Comparison of ENCODE assay signal across 9 mouse cellular contexts in genomic region chr10:81382039-81382438, GRCm38 (mm10). TPM values are rescaled to one million over a fixed set of nuclear protein-coding genes. Genes with fewer than 3 reads are reported as not detected.
DNase-seq lines count a peak whose midpoint lies in the region; ATAC-seq and TF ChIP-seq lines count a peak whose summit lies in the region.
"Had no signal": no experiment of that assay in that cellular context is flagged by ENCODE, and none has a peak within 500 bp of the region (broad histone marks: within the 10 kb centered on the region; RNA-seq: fewer than 3 reads in every experiment).

No protein-coding gene starts in this region.

- no peak overlapping the region for H3K4me3 ChIP-seq in heart, embryonic 15.5 days
- no peak overlapping the region for H3K4me3 ChIP-seq in MEL (ENCODE audit: control insufficient read depth in 1 of 2, insufficient read depth in 1 of 2, low read depth in 2 of 2, low read length in 2 of 2)
- no peak overlapping the region for H3K4me3 ChIP-seq in embryonic facial prominence, embryonic 14.5 days (ENCODE audit: low read depth, low read length)
- no peak overlapping the region for H3K4me3 ChIP-seq in lung, postnatal 0 days (ENCODE audit: low read depth, low read length)
- H3K4me3 ChIP-seq: neural tube, embryonic 15.5 days had no signal

- no peaks in the 10 kb centered on the region for H3K9me3 ChIP-seq in heart, embryonic 15.5 days (replicated peaks)
- H3K9me3 ChIP-seq in MEL (replicated peaks; ENCODE audit: insufficient read depth, low read length): no peaks in the 10 kb centered on the region
- H3K9me3 ChIP-seq in embryonic facial prominence, embryonic 14.5 days (ENCODE audit: control insufficient read depth, low read length): no peaks in the 10 kb centered on the region
- H3K9me3 ChIP-seq in lung, postnatal 0 days (ENCODE audit: low read length): no peaks in the 10 kb centered on the region
- H3K9me3 ChIP-seq: neural tube, embryonic 15.5 days had no signal

- peak overlapping the region; percentile 11 for H3K27ac ChIP-seq in heart, embryonic 15.5 days
- H3K27ac ChIP-seq in MEL (ENCODE audit: control insufficient read depth, low read depth, low read length): peak overlapping the region; percentile 92
- H3K27ac ChIP-seq in embryonic facial prominence, embryonic 14.5 days (replicated peaks; ENCODE audit: low read depth, low read length): no peak overlapping the region
- 0 out of 2 replicates have a peak overlapping the region, but pooled peaks have one; percentile 14 for H3K27ac ChIP-seq in lung, postnatal 0 days (ENCODE audit: low read length)
- H3K27ac ChIP-seq: neural tube, embryonic 15.5 days had no signal

- peaks cover 28% of the 10 kb centered on the region for H3K79me2 ChIP-seq in MEL (ENCODE audit: control insufficient read depth, insufficient read depth, low read length, poor library complexity)

- no peak for TF ChIP-seq CTCF in MEL (IDR thresholded peaks at IDR 0.05 in 2 of 3, conservative IDR thresholded peaks at IDR 0.05 in 1 of 3; ENCODE audit: control insufficient read depth in 1 of 3, insufficient read depth in 1 of 3, low read depth in 2 of 3, low read length in 3 of 3, poor library complexity in 1 of 3, severe bottlenecking in 1 of 3)
- no peak for TF ChIP-seq CTCF in lung, postnatal 0 days (IDR thresholded peaks at IDR 0.05)

- 23% methylated on average over 5 of the region's 5 CpGs for WGBS in heart, embryonic 15.5 days
- WGBS in embryonic facial prominence, embryonic 14.5 days: 71% methylated on average over 5 of the region's 5 CpGs
- WGBS in lung, postnatal 0 days: 32% methylated on average over 5 of the region's 5 CpGs

- peaks cover 34% of the 10 kb centered on the region for H3K4me1 ChIP-seq in heart, embryonic 15.5 days (replicated peaks)
- H3K4me1 ChIP-seq in MEL (ENCODE audit: control insufficient read depth in 1 of 2, insufficient read depth in 2 of 2, low read length in 2 of 2): peaks cover 26 to 50% of the 10 kb centered on the region in 2 experiments
- peaks cover 15% of the 10 kb centered on the region for H3K4me1 ChIP-seq in embryonic facial prominence, embryonic 14.5 days (ENCODE audit: control insufficient read depth, insufficient read depth, low read length)
- peaks cover 15% of the 10 kb centered on the region; the same call in 1 of the 2 replicates for H3K4me1 ChIP-seq in lung, postnatal 0 days (ENCODE audit: insufficient read depth, low read depth, low read length)

- no peak for ATAC-seq in heart, embryonic 15.5 days (replicated peaks; ENCODE audit: insufficient number of reproducible peaks, insufficient read depth, low FRiP score, low read depth)
- ATAC-seq in embryonic facial prominence, embryonic 14.5 days (ENCODE audit: low read depth): no peak
- ATAC-seq in lung, postnatal 0 days: peak; percentile 2

- TF ChIP-seq RAD21 in MEL (IDR thresholded peaks at IDR 0.05; ENCODE audit: low read depth, low read length): no peak

- no peak for DNase-seq in heart, adult 8-10 months (ENCODE audit: low spot score)
- peak; percentile 98 for DNase-seq in MEL (ENCODE audit: low read depth, low spot score)
- DNase-seq in embryonic facial prominence, embryonic 14.5 days (ENCODE audit: low spot score): no peak
- peak; percentile 63 for DNase-seq in lung, postnatal 0 days (ENCODE audit: low spot score)
- no peak for DNase-seq in thymus, postnatal 10 days (ENCODE audit: low spot score in 2 of 2)
- DNase-seq in right cerebral cortex, postnatal 10 days (ENCODE audit: low spot score in 2 of 2): no peak
- no peak for DNase-seq in left cerebral cortex, adult 8-10 months (ENCODE audit: low spot score in 2 of 2)

- TF ChIP-seq POLR2A in MEL (IDR thresholded peaks at IDR 0.05; ENCODE audit: control insufficient read depth in 1 of 2, insufficient read depth in 1 of 2, low read depth in 1 of 2, low read length in 2 of 2, poor library complexity in 1 of 2): peak in 1 of 2 experiments; percentile 41; a peak in 1 of 4 replicates

- H3K4me2 ChIP-seq in heart, embryonic 15.5 days: no peak overlapping the region
- H3K4me2 ChIP-seq in embryonic facial prominence, embryonic 14.5 days (ENCODE audit: low read depth, low read length): no peak overlapping the region
- H3K4me2 ChIP-seq in lung, postnatal 0 days (replicated peaks; ENCODE audit: low read depth, low read length): no peak overlapping the region
- H3K4me2 ChIP-seq: neural tube, embryonic 15.5 days had no signal

- H3K9ac ChIP-seq in heart, embryonic 15.5 days: no peak overlapping the region
- H3K9ac ChIP-seq in MEL (ENCODE audit: control insufficient read depth, low read depth, low read length, poor library complexity, severe bottlenecking): no peak overlapping the region; the same call in 1 of the 2 replicates
- H3K9ac ChIP-seq in embryonic facial prominence, embryonic 14.5 days (ENCODE audit: low read depth, low read length): peak overlapping the region; percentile 34; the same call in 1 of the 2 replicates
- no peak overlapping the region for H3K9ac ChIP-seq in lung, postnatal 0 days (replicated peaks; ENCODE audit: low read depth)
- H3K9ac ChIP-seq: neural tube, embryonic 15.5 days had no signal

- H3K27me3 ChIP-seq in heart, embryonic 15.5 days: no peaks in the 10 kb centered on the region
- no peaks in the 10 kb centered on the region for H3K27me3 ChIP-seq in MEL (ENCODE audit: control insufficient read depth in 1 of 2, insufficient read depth in 2 of 2, low read length in 2 of 2)
- no peaks in the 10 kb centered on the region for H3K27me3 ChIP-seq in embryonic facial prominence, embryonic 14.5 days (replicated peaks; ENCODE audit: control insufficient read depth, insufficient read depth, low read length)
- no peaks in the 10 kb centered on the region for H3K27me3 ChIP-seq in lung, postnatal 0 days (replicated peaks; ENCODE audit: insufficient read depth, low read length)
- H3K27me3 ChIP-seq: neural tube, embryonic 15.5 days had no signal

- peak; percentile 97 to 99 for TF ChIP-seq EP300 in MEL (IDR thresholded peaks at IDR 0.05; ENCODE audit: low read depth in 1 of 2, low read length in 2 of 2)
- TF ChIP-seq EP300 in lung, postnatal 0 days (IDR thresholded peaks at IDR 0.05): peak; percentile 95

- peaks cover 9% of the 10 kb centered on the region for H3K36me3 ChIP-seq in heart, embryonic 15.5 days
- H3K36me3 ChIP-seq in MEL (ENCODE audit: control insufficient read depth in 1 of 2, insufficient read depth in 2 of 2, low read length in 2 of 2): peaks cover 0 to 39% of the 10 kb centered on the region in 2 experiments; a peak in 2 of 4 replicates
- H3K36me3 ChIP-seq in embryonic facial prominence, embryonic 14.5 days (ENCODE audit: control insufficient read depth, insufficient read depth, low read length): peaks cover 13% of the 10 kb centered on the region
- no peaks in the 10 kb centered on the region; the same call in none of the 2 replicates for H3K36me3 ChIP-seq in lung, postnatal 0 days (ENCODE audit: insufficient read depth, low read length)

RNA-seq across cellular contexts. Expression of gene Dohh, which starts 2.2 kb away (rescaled TPM):
- 65.2 and 79.9 TPM in 2 replicates for polyA plus RNA-seq in heart, embryonic 15.5 days (2015; fragmentation: Nextera tagmentation; extraction: Ambion mirVana)
- total RNA-seq in heart, adult 8-10 months (2022): 10 to 100 TPM; 49.1 to 55.0 (median 53.8) TPM
- total RNA-seq in MEL (2012; rRNA removed): 153 and 157 TPM in 2 replicates
- 100 to 1,000 TPM in 1 of 2 experiments, not detected in 1; 145 TPM for polyA plus RNA-seq in MEL (2012; ENCODE audit: insufficient read depth in 1 of 2, insufficient read length in 2 of 2, low read depth in 1 of 2, low replicate concordance in 2 of 2, missing spikeins in 1 of 2)
- polyA plus RNA-seq in embryonic facial prominence, embryonic 14.5 days (2014; fragmentation: Nextera tagmentation; extraction: Ambion mirVana): 61.4 and 67.1 TPM in 2 replicates
- polyA plus RNA-seq in lung, postnatal 0 days (2015; fragmentation: Nextera tagmentation; extraction: Ambion mirVana): 49.4 and 55.2 TPM in 2 replicates
- 10 to 100 TPM; 81.4 to 89.7 (median 85.5) TPM for total RNA-seq in left cerebral cortex, adult 8-10 months (2022)

RNA-seq across cellular contexts. Expression of gene Gm48551, which starts 2.2 kb away (rescaled TPM):
- polyA plus RNA-seq in heart, embryonic 15.5 days (2015; fragmentation: Nextera tagmentation; extraction: Ambion mirVana): 2.2 and 2.3 TPM in 2 replicates
- 1 to 10 TPM in 2 of 4 experiments, under 1 TPM in 2; 0.73 to 1.3 (median 1.0) TPM for total RNA-seq in heart, adult 8-10 months (2022)
- 0.46 and 0.62 TPM in 2 replicates for total RNA-seq in MEL (2012; rRNA removed)
- polyA plus RNA-seq in MEL (2012; ENCODE audit: insufficient read depth in 1 of 2, insufficient read length in 2 of 2, low read depth in 1 of 2, low replicate concordance in 2 of 2, missing spikeins in 1 of 2): 1 to 10 TPM in 1 of 2 experiments, not detected in 1; 2.6 TPM
- polyA plus RNA-seq in embryonic facial prominence, embryonic 14.5 days (2014; fragmentation: Nextera tagmentation; extraction: Ambion mirVana): 2.4 and 2.6 TPM in 2 replicates
- 2.4 and 3.0 TPM in 2 replicates for polyA plus RNA-seq in lung, postnatal 0 days (2015; fragmentation: Nextera tagmentation; extraction: Ambion mirVana)
- 1 to 10 TPM; 2.0 to 5.2 (median 4.0) TPM for total RNA-seq in left cerebral cortex, adult 8-10 months (2022)

RNA-seq across cellular contexts. Expression of gene Fzr1, which starts 3.7 kb away (rescaled TPM):
- 66.5 and 84.1 TPM in 2 replicates for polyA plus RNA-seq in heart, embryonic 15.5 days (2015; fragmentation: Nextera tagmentation; extraction: Ambion mirVana)
- total RNA-seq in heart, adult 8-10 months (2022): 10 to 100 TPM; 25.9 to 39.0 (median 32.2) TPM
- total RNA-seq in MEL (2012; rRNA removed): 20.7 and 24.7 TPM in 2 replicates
- polyA plus RNA-seq in MEL (2012; ENCODE audit: insufficient read depth in 1 of 2, insufficient read length in 2 of 2, low read depth in 1 of 2, low replicate concordance in 2 of 2, missing spikeins in 1 of 2): 100 to 1,000 TPM in 1 of 2 experiments, not detected in 1; 115 TPM
- polyA plus RNA-seq in embryonic facial prominence, embryonic 14.5 days (2014; fragmentation: Nextera tagmentation; extraction: Ambion mirVana): 69.5 and 90.1 TPM in 2 replicates
- polyA plus RNA-seq in lung, postnatal 0 days (2015; fragmentation: Nextera tagmentation; extraction: Ambion mirVana): 39.5 and 39.7 TPM in 2 replicates
- total RNA-seq in left cerebral cortex, adult 8-10 months (2022): 10 to 100 TPM; 66.8 to 73.4 (median 70.6) TPM

RNA-seq across cellular contexts. Expression of gene Gm48552, which starts 6.8 kb away (rescaled TPM):
- polyA plus RNA-seq in heart, embryonic 15.5 days (2015; fragmentation: Nextera tagmentation; extraction: Ambion mirVana): 0.84 and 0.91 TPM in 2 replicates
- total RNA-seq in heart, adult 8-10 months (2022): under 1 TPM in 2 of 4 experiments, not detected in 2; 0.50 to 0.72 TPM
- 0.49 and 0.89 TPM in 2 replicates for total RNA-seq in MEL (2012; rRNA removed)
- polyA plus RNA-seq in MEL (2012; ENCODE audit: insufficient read depth in 1 of 2, insufficient read length in 2 of 2, low read depth in 1 of 2, low replicate concordance in 2 of 2, missing spikeins in 1 of 2): 1 to 10 TPM in 1 of 2 experiments, not detected in 1; 1.2 TPM
- 0.77 and 0.88 TPM in 2 replicates for polyA plus RNA-seq in embryonic facial prominence, embryonic 14.5 days (2014; fragmentation: Nextera tagmentation; extraction: Ambion mirVana)
- 0.20 and 0.63 TPM in 2 replicates for polyA plus RNA-seq in lung, postnatal 0 days (2015; fragmentation: Nextera tagmentation; extraction: Ambion mirVana)
- total RNA-seq in left cerebral cortex, adult 8-10 months (2022): 1 to 10 TPM; 2.5 to 3.3 (median 2.6) TPM

RNA-seq across cellular contexts. Expression of gene Smim24, which starts 10.8 kb away (rescaled TPM):
- 3.9 and 4.1 TPM in 2 replicates for polyA plus RNA-seq in heart, embryonic 15.5 days (2015; fragmentation: Nextera tagmentation; extraction: Ambion mirVana)
- total RNA-seq in heart, adult 8-10 months (2022): 1 to 10 TPM; 1.4 to 2.4 (median 1.9) TPM
- 6.5 and 6.7 TPM in 2 replicates for total RNA-seq in MEL (2012; rRNA removed)
- polyA plus RNA-seq in MEL (2012; ENCODE audit: insufficient read depth in 1 of 2, insufficient read length in 2 of 2, low read depth in 1 of 2, low replicate concordance in 2 of 2, missing spikeins in 1 of 2): 10 to 100 TPM in 1 of 2 experiments, not detected in 1; 29.5 TPM
- 3.9 and 4.1 TPM in 2 replicates for polyA plus RNA-seq in embryonic facial prominence, embryonic 14.5 days (2014; fragmentation: Nextera tagmentation; extraction: Ambion mirVana)
- polyA plus RNA-seq in lung, postnatal 0 days (2015; fragmentation: Nextera tagmentation; extraction: Ambion mirVana): 3.1 and 3.6 TPM in 2 replicates
- total RNA-seq in left cerebral cortex, adult 8-10 months (2022): 1 to 10 TPM in 2 of 4 experiments, under 1 TPM in 2; 0.50 to 1.6 (median 0.84) TPM

Comparison
In these comparisons a context has a peak if more than half of its experiments do, and no peak if none do; other contexts are left out.
1. DNase-seq: peak in MEL (single experiment) and lung, postnatal 0 days (single experiment); none in heart, adult 8-10 months (single experiment), embryonic facial prominence, embryonic 14.5 days (single experiment), thymus, postnatal 10 days (0 of 2), right cerebral cortex, postnatal 10 days (0 of 2) and left cerebral cortex, adult 8-10 months (0 of 2).